Mouse (Mus musculus) kidney, postnatal 4 days (tissue): Measurements from ENCODE around the gene Tekt2.

Experiments used
- DNase-seq, 2 experiments: peaks; one replicate each; pipeline ENCODE4 v3.0.0; 2021; ENCODE audit warnings: mixed read lengths in 2 of 2

Tekt2 gene

GRCm38 (mm10) chr4:126306827-126307226 lies 18.7 kb downstream of the Tekt2 start:
- no peak for DNase-seq

DNA sequence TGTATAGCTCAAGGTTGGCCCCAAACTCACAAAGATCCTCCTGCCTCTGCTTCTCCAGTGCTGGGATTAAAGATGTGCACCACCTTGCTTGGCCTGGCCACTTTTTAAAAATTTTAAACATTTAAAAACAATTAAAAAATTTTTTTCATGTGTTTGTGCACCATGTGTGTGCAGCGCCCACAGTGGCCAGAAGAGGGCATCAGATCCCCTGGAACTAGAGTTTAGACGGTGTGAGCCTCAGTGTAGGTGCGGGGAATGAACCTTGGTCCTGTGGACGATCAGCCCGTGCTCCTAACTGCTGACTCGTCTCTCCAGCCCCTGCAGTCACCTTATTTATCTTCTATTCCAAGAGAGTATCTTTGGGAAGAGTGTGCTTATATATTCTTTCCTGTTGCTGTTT lies 19.4 kb downstream of the Tekt2 start:
- DNase-seq, result no peak

DNA sequence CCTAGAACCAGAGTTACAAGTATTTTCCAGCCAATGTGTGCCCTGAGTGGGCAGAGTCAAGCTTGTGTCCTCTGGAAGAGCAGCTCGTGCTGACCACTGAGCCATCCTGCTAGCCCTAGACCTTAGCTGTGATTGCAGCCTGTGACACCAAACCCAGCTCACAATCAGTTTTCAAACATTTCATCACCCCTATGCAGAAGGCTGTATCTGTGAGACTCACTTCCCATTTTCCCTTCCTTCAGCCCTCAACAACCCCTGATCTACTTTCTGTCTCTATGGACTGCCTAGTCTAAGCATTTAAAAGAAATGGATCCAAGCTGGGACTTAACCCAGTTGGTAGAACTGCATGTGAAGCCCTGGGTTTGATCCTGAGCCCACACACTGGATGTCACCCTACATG lies 20.1 kb downstream of the Tekt2 start:
- no peak for DNase-seq

- no peak for DNase-seq
Measured at GRCm38 (mm10) chr4:126303877-126304276, 21.6 kb downstream of the Tekt2 start.

DNA sequence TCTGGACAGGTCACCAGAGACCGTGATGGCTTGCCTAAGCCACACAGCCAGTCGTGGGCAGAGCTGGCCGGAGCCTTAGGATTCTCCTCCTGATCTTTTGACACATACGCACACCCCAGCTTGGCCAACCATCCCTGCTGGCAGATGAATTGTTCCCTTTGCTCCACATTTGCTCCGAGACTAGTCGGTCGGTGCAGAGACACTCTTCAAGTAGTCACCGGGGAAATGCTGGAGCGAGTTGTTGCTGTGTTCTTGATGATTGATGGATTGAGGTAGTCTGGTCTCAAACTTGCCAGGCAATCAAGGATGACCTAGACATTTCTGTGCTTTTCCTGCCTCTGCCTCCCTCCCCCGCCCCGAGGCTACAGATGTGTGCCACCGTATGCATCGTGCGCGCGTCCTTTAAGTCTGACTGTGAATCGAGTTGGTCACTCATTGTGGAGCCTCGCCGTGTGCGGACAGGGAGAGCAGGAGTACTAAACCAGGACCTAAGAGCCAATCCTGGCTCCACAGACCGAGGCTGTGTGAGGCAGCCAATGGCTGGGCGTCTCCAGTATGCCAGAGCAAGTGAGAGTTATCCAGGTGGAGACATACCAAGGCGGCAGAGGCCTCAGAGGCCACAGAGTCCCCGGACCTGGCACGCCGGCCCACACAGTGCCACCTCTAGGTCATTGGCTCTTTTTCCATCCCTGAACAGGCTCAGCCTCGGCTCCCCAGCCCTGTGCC lies 23.7 kb downstream of the Tekt2 start:
- DNase-seq, result peak in 1 of 2 experiments; percentile 54

GRCm38 (mm10) chr4:126300916-126301583 lies 24.4 kb downstream of the Tekt2 start:
- DNase-seq, result peak in 1 of 2 experiments; percentile 61

DNA sequence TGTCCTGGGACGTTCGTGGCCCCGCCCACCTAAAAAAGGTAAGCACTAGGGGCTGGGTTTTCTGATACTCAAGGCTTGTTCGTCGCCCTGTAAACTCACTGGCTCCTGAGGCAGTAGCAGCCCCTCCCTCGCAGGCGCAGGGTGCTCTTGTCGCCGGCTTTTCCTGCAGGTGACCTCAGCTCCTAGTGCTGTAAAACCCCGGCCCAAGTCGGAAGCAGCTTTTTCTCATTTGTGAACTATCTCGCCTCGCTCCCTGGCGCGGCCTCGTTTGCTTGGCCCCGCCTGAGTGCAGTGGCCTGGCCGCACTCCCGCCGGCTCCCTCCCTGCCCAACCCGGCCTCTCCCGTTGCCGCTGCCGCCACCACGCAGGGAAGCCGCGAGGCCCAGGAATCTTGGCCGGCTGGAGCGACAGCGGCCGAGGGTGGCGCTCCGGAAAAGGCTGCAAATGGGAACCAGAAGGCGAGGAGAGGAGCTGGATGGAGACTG lies 28.8 kb downstream of the Tekt2 start:
- DNase-seq, result peak; percentile 82 to 88

DNA sequence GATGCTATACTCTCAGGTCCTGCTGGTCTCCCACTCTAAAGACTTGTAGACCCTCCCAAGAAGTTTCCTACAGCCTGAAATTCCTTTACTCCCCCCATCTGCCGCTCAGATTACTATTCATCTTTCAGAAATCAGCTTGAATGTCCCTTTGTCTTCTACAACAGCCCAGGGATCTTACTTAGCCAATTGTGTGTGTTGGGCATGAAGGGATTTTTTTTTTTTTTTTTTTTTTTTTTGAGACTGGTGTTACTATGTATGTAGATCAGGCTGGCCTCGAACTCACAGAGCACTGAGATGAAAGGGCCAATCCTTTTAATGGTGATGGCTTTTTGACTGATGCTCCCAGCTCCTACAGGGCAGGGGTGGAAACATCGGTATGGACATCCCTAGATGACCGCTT lies 29.6 kb downstream of the Tekt2 start:
- no peak for DNase-seq

GRCm38 (mm10) chr4:126295152-126295551 lies 30.3 kb downstream of the Tekt2 start:
- DNase-seq, result no peak

DNA sequence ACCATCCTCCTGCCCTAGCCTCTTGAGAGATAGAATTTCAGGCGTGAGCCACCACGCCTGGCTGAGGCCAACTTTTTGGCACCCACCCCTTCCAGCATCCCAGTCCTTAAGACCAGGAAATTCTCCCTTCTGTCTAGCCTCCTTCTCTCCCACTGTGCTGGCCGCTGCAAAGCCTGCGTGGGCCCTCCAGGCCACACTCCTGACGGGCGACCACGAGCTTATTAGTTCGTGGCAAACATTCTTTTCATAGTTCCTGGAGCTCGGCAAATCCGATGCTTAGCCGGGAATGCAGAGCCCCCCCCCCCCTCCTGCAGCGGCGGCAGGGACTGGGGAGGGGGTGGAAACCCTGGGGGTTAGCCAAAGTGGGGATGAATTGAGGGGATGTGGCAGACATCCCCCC lies 34.3 kb downstream of the Tekt2 start:
- DNase-seq, result no peak

- DNase-seq, result no peak
Measured at GRCm38 (mm10) chr4:126290314-126290713, 35.2 kb downstream of the Tekt2 start.

DNA sequence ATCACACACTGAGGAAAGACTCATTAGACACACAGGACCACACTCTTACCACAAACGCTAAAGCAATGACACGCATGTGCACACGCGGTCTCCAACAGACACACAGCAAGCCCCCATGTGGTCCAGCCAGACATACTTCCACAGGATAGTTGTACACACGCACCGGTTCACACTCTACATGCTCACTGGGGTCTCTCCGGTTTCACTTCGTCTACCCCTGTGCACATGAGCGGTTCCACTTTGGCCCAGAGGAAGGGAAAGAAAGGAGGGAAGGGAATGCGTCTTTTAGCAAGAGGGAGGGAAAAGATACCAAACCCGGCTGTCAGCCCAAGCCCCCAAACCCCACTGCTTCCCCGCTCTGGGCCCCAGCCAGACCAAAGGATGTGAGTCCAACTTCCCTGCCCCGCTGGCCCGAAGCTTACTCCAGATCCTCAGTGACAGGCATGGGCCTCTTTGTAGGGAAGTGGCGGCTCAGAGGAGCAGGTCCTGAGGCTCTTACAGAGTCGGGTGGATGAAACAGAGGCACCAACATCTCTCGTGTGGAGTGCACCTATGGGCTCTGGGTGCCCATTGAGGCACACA lies 37.3 kb downstream of the Tekt2 start:
- peak; percentile 53 to 57 for DNase-seq

- peak; percentile 47 to 64 for DNase-seq
Measured at GRCm38 (mm10) chr4:126287302-126287995, 38.0 kb downstream of the Tekt2 start.

GRCm38 (mm10) chr4:126286492-126286891 lies 39.0 kb downstream of the Tekt2 start, which contains the start of gene Col8a2:
Gene Col8a2, plus strand, starts transcription at chr4:126286793.
- peak; percentile 66 to 73 for DNase-seq

- DNase-seq, result no peak
Measured at GRCm38 (mm10) chr4:126283582-126283981, 41.9 kb downstream of the Tekt2 start.

DNA sequence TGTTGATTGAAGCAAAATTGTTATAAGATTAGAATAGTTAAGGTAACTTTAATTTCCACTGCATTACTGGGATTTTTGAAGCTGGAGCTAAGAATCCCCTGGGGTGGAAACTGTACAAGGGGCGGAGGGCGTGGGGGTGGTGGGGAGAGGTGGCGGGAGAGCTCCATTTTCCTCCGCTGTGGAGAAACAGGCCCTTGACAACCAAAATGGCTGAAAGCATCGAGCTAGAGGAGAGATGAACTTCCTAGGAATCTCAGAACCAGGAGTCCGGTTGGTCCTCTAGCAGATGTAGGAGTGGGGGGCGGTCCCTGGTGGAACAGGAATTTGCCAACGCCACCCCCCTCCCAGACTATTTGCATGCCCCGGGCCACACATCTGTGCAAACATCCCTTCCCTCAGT lies 43.8 kb downstream of the Tekt2 start:
- no peak for DNase-seq

- DNase-seq, result no peak
Measured at GRCm38 (mm10) chr4:126278961-126279360, 46.5 kb downstream of the Tekt2 start.

DNA sequence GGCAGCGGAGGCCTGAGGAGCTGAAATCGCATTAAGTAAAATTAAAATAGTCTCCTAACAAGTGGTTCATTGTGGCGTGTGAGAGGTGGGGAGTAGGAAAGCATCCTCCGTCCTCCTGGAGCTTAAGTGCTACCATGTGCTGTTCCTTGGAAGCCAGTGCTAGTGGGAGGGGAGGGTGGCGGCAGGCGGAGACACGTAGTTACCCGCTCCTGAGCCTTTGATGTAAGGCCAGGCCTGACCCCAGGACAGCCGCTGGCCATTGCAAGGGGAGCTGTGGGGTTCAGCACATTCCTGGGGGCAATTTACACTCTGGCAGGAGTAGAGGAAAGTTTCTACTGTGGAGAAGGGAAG lies 46.9 kb downstream of the Tekt2 start:
- DNase-seq, result no peak

DNA sequence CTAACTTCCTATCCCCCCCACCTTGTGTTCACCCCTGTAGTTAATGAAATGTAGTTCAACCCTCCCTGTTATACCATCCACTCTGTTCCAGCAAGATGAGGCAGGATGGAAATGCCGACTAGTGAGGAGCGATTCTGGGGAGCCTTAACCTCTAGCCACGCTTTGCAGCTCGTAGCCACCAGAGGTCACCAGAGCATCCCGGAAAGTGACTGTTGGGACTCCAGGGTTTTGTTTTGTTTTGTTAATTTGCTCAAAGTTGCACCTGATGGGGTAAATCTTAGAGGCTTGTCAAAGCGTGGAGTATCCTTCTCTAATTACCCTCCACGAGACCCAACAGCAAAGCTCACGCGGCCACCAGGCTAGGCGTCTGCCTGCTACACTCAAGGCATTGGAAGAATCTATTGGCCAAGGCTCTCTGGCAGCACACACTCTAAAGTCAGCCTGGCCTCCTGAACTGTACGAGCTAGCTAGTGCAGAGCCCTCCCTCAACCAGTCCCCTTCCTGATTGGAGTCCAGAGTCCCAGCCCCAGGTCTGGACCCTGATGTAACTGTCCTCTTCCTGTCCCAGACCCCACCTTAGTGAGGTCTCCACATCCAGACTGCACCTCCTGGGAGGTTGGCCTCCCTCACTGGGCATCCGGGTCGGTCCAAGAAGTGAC lies 47.5 kb downstream of the Tekt2 start:
- DNase-seq, result peak; percentile 77 to 79

DNA sequence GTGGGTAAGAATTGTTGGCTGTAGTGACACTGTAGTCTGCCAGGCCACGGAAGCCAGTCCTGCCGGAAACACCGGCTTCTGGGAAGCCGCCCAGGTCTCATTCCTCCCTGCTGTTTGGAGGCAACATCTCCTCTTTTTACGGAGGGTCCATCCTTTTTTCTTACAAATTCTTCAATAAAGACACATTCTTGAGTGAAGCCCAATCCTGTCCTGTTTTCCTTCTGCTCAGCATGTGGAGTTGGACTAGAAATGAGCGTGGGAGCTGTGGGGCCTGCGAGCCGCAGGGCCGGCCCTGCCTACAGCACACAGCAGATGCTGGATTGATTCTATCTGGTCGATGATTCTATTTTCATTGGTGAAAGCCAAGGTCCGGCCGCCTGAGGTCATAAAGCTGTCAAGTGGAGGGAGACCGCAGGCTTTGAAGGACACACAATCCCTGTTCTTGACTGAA lies 49.8 kb downstream of the Tekt2 start:
- DNase-seq, result peak; percentile 66 to 72

DNA sequence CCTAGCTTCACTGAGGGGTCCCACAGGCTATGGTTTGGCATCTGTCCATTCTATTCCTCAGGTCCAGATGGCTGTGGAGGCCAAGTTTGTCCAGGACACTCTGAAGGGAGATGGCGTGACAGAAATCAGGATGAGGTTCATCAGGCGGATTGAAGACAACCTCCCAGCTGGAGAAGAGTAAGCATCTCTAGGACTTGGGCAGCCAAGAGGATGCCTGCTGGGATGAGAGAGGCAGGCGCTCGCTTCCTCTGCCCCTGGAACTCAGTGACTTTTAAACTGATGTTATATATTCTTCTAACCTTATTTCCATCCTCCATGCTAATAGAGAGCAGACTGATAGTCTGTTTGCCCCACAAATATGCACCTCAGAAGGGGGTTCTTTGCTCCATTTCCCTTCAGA lies 50.4 kb downstream of the Tekt2 start:
- no peak for DNase-seq

- DNase-seq, result no peak
Measured at GRCm38 (mm10) chr4:126273753-126274152, 51.7 kb downstream of the Tekt2 start.
